Mouse (Mus musculus) intestine, embryonic 15.5 days (tissue): ENCODE results near the gene Gdf1. TPM values are rescaled to one million over a fixed set of nuclear protein-coding genes. Genes with fewer than 3 reads are reported as not detected.

Experiments
- ATAC-seq: fragments of 200-750 bp; cut with Nextera tagmentation; 2 replicates; pipeline ENCODE4 v1.8.0; 2017; ENCODE audit warnings: moderate TSS enrichment, moderate library complexity
- H3K27ac ChIP-seq: fragments of 300-500 bp; sonication (generic); 2 replicates; pipeline ENCODE4 v1.5.1; 2015; ENCODE audit warnings: mild to moderate bottlenecking, inconsistent platforms
- H3K27me3 ChIP-seq: fragments of 300-500 bp; sonication (generic); replicated peaks from 2 replicates; pipeline ENCODE4 v1.6.1; 2015; ENCODE audit warnings: inconsistent platforms
- H3K36me3 ChIP-seq: fragments of 300-500 bp; sonication (generic); 2 replicates; pipeline ENCODE4 v1.6.1; 2015; ENCODE audit warnings: inconsistent platforms
- H3K4me1 ChIP-seq: fragments of 300-500 bp; sonication (generic); replicated peaks from 2 replicates; pipeline ENCODE4 v1.6.1; 2015; ENCODE audit warnings: inconsistent platforms
- H3K4me2 ChIP-seq: fragments of 300-500 bp; sonication (generic); replicated peaks from 2 replicates; pipeline ENCODE4 v1.6.1; 2015; ENCODE audit warnings: mild to moderate bottlenecking, inconsistent platforms
- H3K4me3 ChIP-seq: fragments of 300-500 bp; sonication (generic); replicated peaks from 2 replicates; pipeline ENCODE4 v1.5.1; 2015; ENCODE audit warnings: inconsistent platforms
- H3K9ac ChIP-seq: fragments of 300-500 bp; sonication (generic); 2 replicates; pipeline ENCODE4 v1.6.1; 2015; ENCODE audit warnings: inconsistent platforms
- H3K9me3 ChIP-seq: fragments of 300-500 bp; sonication (generic); 2 replicates; pipeline ENCODE4 v1.6.1; 2016; ENCODE audit warnings: inconsistent platforms
- WGBS: fragments of 180-500 bp; shearing (Covaris S2); methylation state at CpG from one replicate; pipeline ENCODE4 v1.1.7; 2015; 5-methylcytosine and 5-hydroxymethylcytosine counted together
- polyA plus RNA-seq: library from polyadenylated mRNA; unstranded; fragments of >200 nt; fragmentation: Nextera tagmentation; extraction: Ambion mirVana; gene quantifications from 2 replicates; pipeline ENCODE4 v1.2.1, GENCODE M21; 2015

Gene Gdf1
- polyA plus RNA-seq, 1 experiment from 2014 or later, result 0.38 TPM

GRCm38 (mm10) chr8:70374318-70374927 lies 44.8 kb downstream of the Gdf1 start:
- H3K27me3 ChIP-seq, result peaks cover 77% of the 10 kb centered on the region
- peak overlapping the region; percentile 81 for H3K4me2 ChIP-seq
- ATAC-seq, result peak; percentile 79
- H3K9me3 ChIP-seq, result no peaks in the 10 kb centered on the region
- peak overlapping the region; percentile 14; the same call in 1 of the 2 replicates for H3K9ac ChIP-seq
- peak overlapping the region; percentile 42 for H3K4me3 ChIP-seq
- peaks cover 34% of the 10 kb centered on the region for H3K4me1 ChIP-seq
- under 1% methylated on average over 53 of the region's 53 CpGs for WGBS
- no peaks in the 10 kb centered on the region for H3K36me3 ChIP-seq
- H3K27ac ChIP-seq, result no peak overlapping the region

DNA sequence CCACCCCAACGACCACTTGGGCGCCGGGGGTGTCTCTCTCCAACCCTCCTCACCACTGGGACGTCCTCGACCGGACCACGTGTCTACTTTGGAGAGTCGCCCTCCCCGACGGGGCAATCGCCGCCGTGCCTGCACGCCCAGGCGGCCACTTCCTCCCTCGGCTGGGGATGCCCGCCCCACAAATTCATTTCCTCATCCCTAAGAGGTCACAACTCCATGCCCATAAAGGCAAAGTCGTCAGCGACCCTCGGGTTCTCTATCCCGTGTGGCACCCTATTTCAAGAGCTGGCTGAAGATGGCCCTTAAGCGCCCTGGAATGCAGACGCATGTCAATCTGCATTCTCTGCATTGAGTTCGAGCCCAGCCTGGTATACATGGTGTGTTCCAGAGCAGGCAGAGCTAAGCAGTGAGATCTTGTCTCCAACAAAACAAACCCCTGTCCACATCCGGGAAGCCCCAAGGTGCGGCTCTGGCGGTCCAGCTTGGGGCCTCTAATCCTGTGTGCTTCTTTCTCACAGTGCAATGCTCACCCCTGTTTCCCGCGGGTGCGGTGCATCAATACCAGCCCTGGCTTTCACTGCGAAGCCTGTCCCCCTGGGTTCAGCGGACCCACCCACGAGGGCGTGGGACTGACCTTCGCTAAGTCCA lies 45.7 kb downstream of the Gdf1 start:
- Histone ChIP-seq H3K27ac (no peak overlapping the region), H3K27me3 (peaks cover 77% of the 10 kb centered on the region), H3K4me3 (peak overlapping the region; percentile 42), H3K36me3 (no peaks in the 10 kb centered on the region), H3K9me3 (no peaks in the 10 kb centered on the region), H3K4me1 (peaks cover 34% of the 10 kb centered on the region), H3K9ac (no peak overlapping the region), H3K4me2 (peak overlapping the region; percentile 81)
- 6% methylated on average over 35 of the region's 35 CpGs for WGBS
- peak; percentile 29 for ATAC-seq

DNA sequence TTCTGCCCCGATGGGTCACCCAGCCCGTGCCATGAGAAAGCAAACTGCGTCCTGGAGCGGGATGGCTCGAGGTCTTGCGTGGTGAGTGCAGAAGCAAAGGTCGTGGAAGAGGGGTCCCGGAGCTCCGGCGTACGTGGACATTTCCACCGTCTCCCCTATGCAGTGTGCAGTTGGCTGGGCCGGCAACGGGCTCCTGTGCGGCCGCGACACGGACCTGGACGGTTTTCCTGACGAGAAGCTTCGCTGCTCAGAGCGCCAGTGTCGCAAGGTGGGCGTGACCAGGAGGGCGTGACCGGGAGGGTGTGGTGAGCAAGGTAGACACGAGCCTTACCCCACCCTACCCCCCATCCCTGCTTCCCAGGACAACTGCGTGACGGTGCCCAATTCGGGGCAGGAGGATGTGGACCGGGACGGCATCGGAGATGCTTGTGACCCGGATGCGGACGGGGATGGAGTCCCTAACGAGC lies 46.7 kb downstream of the Gdf1 start:
- Histone ChIP-seq H3K4me2 (peak overlapping the region; percentile 27; the same call in 1 of the 2 replicates), H3K9ac (no peak overlapping the region), H3K36me3 (no peaks in the 10 kb centered on the region), H3K4me3 (peak overlapping the region; percentile 17), H3K27ac (no peak overlapping the region), H3K27me3 (peaks cover 80% of the 10 kb centered on the region), H3K9me3 (no peaks in the 10 kb centered on the region), H3K4me1 (peaks cover 34% of the 10 kb centered on the region)
- no peak for ATAC-seq
- 6% methylated on average over 37 of the region's 37 CpGs for WGBS

DNA sequence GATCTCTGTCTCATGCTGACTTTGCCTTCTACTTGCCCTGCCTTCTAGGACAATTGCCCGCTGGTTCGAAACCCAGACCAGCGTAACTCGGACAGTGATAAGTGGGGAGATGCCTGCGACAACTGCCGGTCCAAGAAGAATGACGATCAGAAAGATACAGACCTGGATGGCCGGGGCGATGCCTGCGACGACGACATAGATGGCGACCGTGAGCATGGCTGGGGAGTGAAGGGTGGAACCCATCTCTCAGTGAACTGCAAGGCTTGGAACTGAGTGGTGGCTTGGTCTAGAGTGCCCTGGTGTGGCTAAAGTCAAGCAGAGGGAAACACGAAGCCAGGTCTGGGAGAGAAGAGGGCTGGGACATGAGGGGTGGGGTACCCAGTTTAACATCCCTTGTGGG lies 47.4 kb downstream of the Gdf1 start:
- no peak for ATAC-seq

GRCm38 (mm10) chr8:70380069-70380468 lies 50.5 kb downstream of the Gdf1 start:
- 84% methylated on average over 12 of the region's 12 CpGs for WGBS
- H3K4me3 ChIP-seq, result no peak overlapping the region
- H3K4me2 ChIP-seq, result no peak overlapping the region
- no peak for ATAC-seq
- peaks cover 43% of the 10 kb centered on the region for H3K27me3 ChIP-seq
- no peak overlapping the region for H3K9ac ChIP-seq
- no peaks in the 10 kb centered on the region for H3K36me3 ChIP-seq
- no peaks in the 10 kb centered on the region for H3K9me3 ChIP-seq
- H3K27ac ChIP-seq, result no peak overlapping the region
- peaks cover 15% of the 10 kb centered on the region for H3K4me1 ChIP-seq

More for the DNA sequence above, 47.4 kb downstream of the Gdf1 start:
- no peak overlapping the region for H3K27ac ChIP-seq
- H3K36me3 ChIP-seq, result no peaks in the 10 kb centered on the region
- 13% methylated on average over 15 of the region's 15 CpGs for WGBS
- no peak overlapping the region for H3K4me2 ChIP-seq
- H3K4me1 ChIP-seq, result peaks cover 34% of the 10 kb centered on the region
- no peaks in the 10 kb centered on the region for H3K9me3 ChIP-seq
- H3K9ac ChIP-seq, result no peak overlapping the region
- H3K4me3 ChIP-seq, result no peak overlapping the region
- peaks cover 73% of the 10 kb centered on the region for H3K27me3 ChIP-seq

Other genes with a start within 250 kb of the Gdf1 start
- 0.06 and 0.11 TPM in 2 replicates for gene Hapln4, start 246.4 kb upstream of the Gdf1 start, polyA plus RNA-seq
- 1.6 and 1.7 TPM in 2 replicates for gene Ncan, start 208.9 kb upstream of the Gdf1 start, polyA plus RNA-seq
- gene Nr2c2ap, start 198.5 kb upstream of the Gdf1 start, polyA plus RNA-seq, result 47.4 and 48.9 TPM in 2 replicates
- gene Rfxank, start 190.7 kb upstream of the Gdf1 start, polyA plus RNA-seq, result 11.7 and 12.3 TPM in 2 replicates
- 34.6 and 40.1 TPM in 2 replicates for gene Borcs8, start 190.3 kb upstream of the Gdf1 start, polyA plus RNA-seq
- gene Mef2b, start 190.1 kb upstream of the Gdf1 start, polyA plus RNA-seq, result 0.11 TPM in 1 of 2 replicates, not detected in the other
- 55.7 and 64.3 TPM in 2 replicates for gene Tmem161a, start 157.5 kb upstream of the Gdf1 start, polyA plus RNA-seq
- gene Slc25a42, start 117.5 kb upstream of the Gdf1 start, polyA plus RNA-seq, result 5.8 and 6.0 TPM in 2 replicates
- gene Sugp2, start 95.6 kb upstream of the Gdf1 start, polyA plus RNA-seq, result 20.6 and 23.0 TPM in 2 replicates
- gene Armc6, start 95.4 kb upstream of the Gdf1 start, polyA plus RNA-seq, result 25.4 and 26.4 TPM in 2 replicates
- 27.7 and 31.5 TPM in 2 replicates for gene Homer3, start 47.0 kb upstream of the Gdf1 start, polyA plus RNA-seq
- gene Ddx49, start 27.3 kb upstream of the Gdf1 start, polyA plus RNA-seq, result 45.8 and 52.7 TPM in 2 replicates
- gene Cope, start 27.3 kb upstream of the Gdf1 start, polyA plus RNA-seq, result 331 and 429 TPM in 2 replicates
- gene Cers1, start 14.0 kb upstream of the Gdf1 start, polyA plus RNA-seq, result 3.6 TPM in 2 replicates
- 14.6 and 15.7 TPM in 2 replicates for gene Upf1, start 23.5 kb downstream of the Gdf1 start, polyA plus RNA-seq
- gene Comp, start 43.7 kb downstream of the Gdf1 start, polyA plus RNA-seq, result 0.39 and 0.82 TPM in 2 replicates
- 14.8 and 15.0 TPM in 2 replicates for gene Crtc1, start 109.8 kb downstream of the Gdf1 start, polyA plus RNA-seq
- gene Klhl26, start 147.2 kb downstream of the Gdf1 start, polyA plus RNA-seq, result 18.7 and 20.8 TPM in 2 replicates
- 3.2 and 4.2 TPM in 2 replicates for gene Tmem59l, start 157.5 kb downstream of the Gdf1 start, polyA plus RNA-seq
- 0.95 and 1.2 TPM in 2 replicates for gene Crlf1, start 163.3 kb downstream of the Gdf1 start, polyA plus RNA-seq
- 121 and 132 TPM in 2 replicates for gene Rex1bd, start 176.9 kb downstream of the Gdf1 start, polyA plus RNA-seq
- gene Uba52, start 181.0 kb downstream of the Gdf1 start, polyA plus RNA-seq, result 957 and 992 TPM in 2 replicates
- 277 and 331 TPM in 2 replicates for gene Fkbp8, start 197.9 kb downstream of the Gdf1 start, polyA plus RNA-seq
- 60.5 and 65.8 TPM in 2 replicates for gene Kxd1, start 198.1 kb downstream of the Gdf1 start, polyA plus RNA-seq
- gene Ell, start 209.6 kb downstream of the Gdf1 start, polyA plus RNA-seq, result 15.9 TPM in 2 replicates